In genomic region chr2:166273312-166274015, GRCm38 (mm10) we compare ENCODE assay signal across 8 mouse cellular contexts.
DNase-seq lines count a peak whose midpoint lies in the region; ATAC-seq and TF ChIP-seq lines count a peak whose summit lies in the region.

No protein-coding gene starts in this region.

- H3K36me3 ChIP-seq in forebrain, embryonic 15.5 days, result no peaks in the 10 kb centered on the region
- H3K36me3 ChIP-seq in kidney, postnatal 0 days (ENCODE audit: insufficient read depth, low read length), result no peaks in the 10 kb centered on the region
- no peaks in the 10 kb centered on the region for H3K36me3 ChIP-seq in midbrain, postnatal 0 days (ENCODE audit: insufficient read depth, low read length)
- no peaks in the 10 kb centered on the region for H3K36me3 ChIP-seq in thymus, adult 2 months (ENCODE audit: control insufficient read depth, insufficient read depth, low read length)

- H3K9ac ChIP-seq in forebrain, embryonic 15.5 days (replicated peaks), result no peak overlapping the region
- no peak overlapping the region for H3K9ac ChIP-seq in kidney, postnatal 0 days (ENCODE audit: low read depth, low read length)
- H3K9ac ChIP-seq in midbrain, postnatal 0 days (replicated peaks; ENCODE audit: low read length, poor library complexity, severe bottlenecking), result no peak overlapping the region

- H3K4me2 ChIP-seq in forebrain, embryonic 15.5 days (replicated peaks), result 0 out of 2 replicates have a peak overlapping the region, but pooled peaks have one; percentile 5
- 0 out of 2 replicates have a peak overlapping the region, but pooled peaks have one; percentile 4 for H3K4me2 ChIP-seq in kidney, postnatal 0 days (ENCODE audit: low read length)
- H3K4me2 ChIP-seq in midbrain, postnatal 0 days (ENCODE audit: low read depth, low read length, poor library complexity, severe bottlenecking), result no peak overlapping the region

- 37% methylated on average over 23 of the region's 23 CpGs for WGBS in forebrain, embryonic 15.5 days
- WGBS in kidney, postnatal 0 days, result 30% methylated on average over 23 of the region's 23 CpGs
- WGBS in midbrain, postnatal 0 days, result 30% methylated on average over 23 of the region's 23 CpGs
- WGBS in thymus, adult 2 months, result 94% methylated on average over 23 of the region's 23 CpGs

- peak; percentile 44; the same call in 1 of the 2 replicates for ATAC-seq in forebrain, embryonic 15.5 days (replicated peaks)
- 0 out of 2 replicates have a peak, but pooled peaks have one; percentile 54 for ATAC-seq in kidney, postnatal 0 days (replicated peaks; ENCODE audit: low FRiP score, low read depth)
- no peak for ATAC-seq in midbrain, postnatal 0 days (ENCODE audit: low FRiP score)

- no peak for TF ChIP-seq CTCF in kidney, postnatal 0 days (IDR thresholded peaks at IDR 0.05; ENCODE audit: low read depth)
- TF ChIP-seq CTCF in midbrain, postnatal 0 days (IDR thresholded peaks at IDR 0.05), result no peak
- no peak for TF ChIP-seq CTCF in thymus, adult 2 months (IDR thresholded peaks at IDR 0.05; ENCODE audit: borderline replicate concordance, control insufficient read depth, extremely low read depth, insufficient read depth, low read length, poor library complexity)

- no peak overlapping the region for H3K4me3 ChIP-seq in forebrain, embryonic 15.5 days
- H3K4me3 ChIP-seq in kidney, postnatal 0 days (replicated peaks; ENCODE audit: low read depth, low read length), result no peak overlapping the region
- H3K4me3 ChIP-seq in midbrain, postnatal 0 days (ENCODE audit: low read depth, low read length), result no peak overlapping the region
- H3K4me3 ChIP-seq in thymus, adult 2 months (ENCODE audit: control insufficient read depth, insufficient read depth, low read length), result no peak overlapping the region

- no peaks in the 10 kb centered on the region for H3K27me3 ChIP-seq in forebrain, embryonic 15.5 days
- H3K27me3 ChIP-seq in kidney, postnatal 0 days (ENCODE audit: insufficient read depth, low read length), result no peaks in the 10 kb centered on the region
- no peaks in the 10 kb centered on the region for H3K27me3 ChIP-seq in midbrain, postnatal 0 days (ENCODE audit: insufficient read depth, low read length)
- no peaks in the 10 kb centered on the region for H3K27me3 ChIP-seq in thymus, adult 2 months (ENCODE audit: control insufficient read depth, insufficient read depth, low read length)

- peak; percentile 54 for DNase-seq in heart, postnatal 4 days
- no peak for DNase-seq in heart, adult 8-10 months (ENCODE audit: low spot score)
- peak; percentile 78 for DNase-seq in kidney, postnatal 0 days (ENCODE audit: low spot score)
- peak; percentile 67 for DNase-seq in midbrain, postnatal 0 days (ENCODE audit: low spot score)
- no peak for DNase-seq in thymus, adult 2 months
- DNase-seq in testis, postnatal 10 days (ENCODE audit: low spot score), result no peak
- no peak for DNase-seq in gastrocnemius, postnatal 25 days

- H3K4me1 ChIP-seq in forebrain, embryonic 15.5 days, result peaks cover 26% of the 10 kb centered on the region
- no peaks in the 10 kb centered on the region for H3K4me1 ChIP-seq in kidney, postnatal 0 days (replicated peaks; ENCODE audit: insufficient read depth, low read length)
- peaks cover 3% of the 10 kb centered on the region; the same call in 1 of the 2 replicates for H3K4me1 ChIP-seq in midbrain, postnatal 0 days (ENCODE audit: insufficient read depth, low read length)
- H3K4me1 ChIP-seq in thymus, adult 2 months (replicated peaks; ENCODE audit: control insufficient read depth, insufficient read depth, low read length), result no peaks in the 10 kb centered on the region; the same call in 1 of the 2 replicates

- no peaks in the 10 kb centered on the region for H3K9me3 ChIP-seq in forebrain, embryonic 15.5 days
- H3K9me3 ChIP-seq in kidney, postnatal 0 days (replicated peaks; ENCODE audit: low read length), result no peaks in the 10 kb centered on the region
- no peaks in the 10 kb centered on the region for H3K9me3 ChIP-seq in midbrain, postnatal 0 days (ENCODE audit: low read length)

- TF ChIP-seq POLR2A in thymus, adult 2 months (IDR thresholded peaks at IDR 0.05; ENCODE audit: control insufficient read depth, extremely low read depth, insufficient read depth, low read length, poor library complexity), result no peak

- H3K27ac ChIP-seq in forebrain, embryonic 15.5 days (replicated peaks), result peak overlapping the region; percentile 72
- no peak overlapping the region for H3K27ac ChIP-seq in kidney, postnatal 0 days
- H3K27ac ChIP-seq in midbrain, postnatal 0 days (ENCODE audit: low read depth, low read length), result no peak overlapping the region
- H3K27ac ChIP-seq in thymus, adult 2 months (ENCODE audit: control insufficient read depth, insufficient read depth, low read length), result no peak overlapping the region

Comparison
In these comparisons a context has a peak if more than half of its experiments do, and no peak if none do; other contexts are left out.
1. DNase-seq: peak in heart, postnatal 4 days (single experiment), kidney, postnatal 0 days (single experiment) and midbrain, postnatal 0 days (single experiment); none in heart, adult 8-10 months (single experiment), thymus, adult 2 months (single experiment), testis, postnatal 10 days (single experiment) and gastrocnemius, postnatal 25 days (single experiment).